Mouse (Mus musculus): ENCODE data around the gene Dtx1. TPM values are rescaled to one million over a fixed set of nuclear protein-coding genes. Genes with fewer than 3 reads are reported as not detected.

The Dtx1 gene
- polyA plus RNA-seq, 1 experiment from 2014 or later: 53.9 TPM

DNA sequence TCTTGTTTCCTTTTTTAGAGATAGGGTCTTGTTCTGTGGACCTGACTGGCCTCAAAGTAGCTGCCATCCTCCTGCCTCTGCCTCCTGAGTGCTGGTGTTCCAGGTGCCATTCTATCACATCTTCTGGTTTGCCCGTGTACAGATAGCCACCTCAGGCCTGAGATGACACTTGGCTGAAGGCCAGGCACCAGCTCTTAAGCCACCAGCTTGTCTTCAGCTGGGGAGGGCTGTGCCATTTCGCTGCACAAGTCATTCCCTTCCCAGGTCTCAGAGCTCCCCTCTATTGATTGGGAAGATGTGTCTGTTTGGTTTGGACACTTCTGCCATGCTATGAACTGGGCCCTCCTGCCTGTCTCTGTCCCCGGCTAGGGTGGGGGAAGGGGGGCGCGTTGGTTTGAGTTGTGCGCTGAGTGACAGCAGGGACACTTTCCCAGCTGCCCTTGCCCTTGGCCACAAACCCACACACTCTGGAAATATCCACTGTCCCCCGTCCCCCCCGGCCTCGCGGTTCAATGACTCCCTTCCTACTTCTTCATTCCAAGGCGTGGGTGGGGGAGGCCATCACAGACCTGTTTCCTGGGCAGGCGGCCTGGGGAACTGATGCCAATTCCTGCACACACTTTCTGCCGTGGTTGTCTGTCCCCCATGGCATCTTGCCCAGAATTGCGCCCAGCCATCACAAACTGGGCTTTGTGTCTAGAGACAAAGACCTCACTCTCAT lies 68.2 kb downstream of the Dtx1 start:
- 63% methylated on average over 14 of the region's 14 CpGs for WGBS
- no peaks in the 10 kb centered on the region for H3K4me1 ChIP-seq (replicated peaks; ENCODE audit: control insufficient read depth, insufficient read depth, low read length)
- H3K9ac ChIP-seq: no peak overlapping the region
- ATAC-seq (ENCODE audit: low FRiP score) (no peak), DNase-seq (ENCODE audit: low spot score) (no peak)
- H3K27me3 ChIP-seq (ENCODE audit: control insufficient read depth, insufficient read depth, low read length): peaks cover 21% of the 10 kb centered on the region
- no peak overlapping the region for H3K4me3 ChIP-seq (replicated peaks; ENCODE audit: low read length)
- H3K4me2 ChIP-seq (replicated peaks): no peak overlapping the region
- no peaks in the 10 kb centered on the region for H3K36me3 ChIP-seq (replicated peaks; ENCODE audit: control insufficient read depth, insufficient read depth)
- H3K27ac ChIP-seq: no peak overlapping the region
- no peaks in the 10 kb centered on the region for H3K9me3 ChIP-seq (ENCODE audit: control insufficient read depth, low read length)

DNA sequence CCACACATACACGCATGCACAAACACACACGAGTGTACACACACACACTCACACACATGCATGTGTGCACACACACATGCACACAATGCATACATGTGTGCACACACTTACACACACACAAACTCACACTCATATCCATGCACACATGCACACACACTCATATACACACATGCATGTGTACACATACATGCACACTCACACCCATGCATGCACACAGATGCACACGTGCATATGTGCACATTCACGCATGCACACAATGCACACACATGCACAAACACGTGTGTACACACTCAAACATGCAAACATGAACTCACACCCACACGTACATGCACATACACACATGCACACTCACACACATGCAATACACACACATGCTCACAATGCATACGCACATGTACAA lies 71.6 kb downstream of the Dtx1 start:
- ATAC-seq (ENCODE audit: low FRiP score) (no peak), DNase-seq (ENCODE audit: low spot score) (no peak)
- Histone ChIP-seq H3K4me3 (replicated peaks; ENCODE audit: low read length) (no peak overlapping the region), H3K9me3 (ENCODE audit: control insufficient read depth, low read length) (no peaks in the 10 kb centered on the region), H3K9ac (no peak overlapping the region), H3K4me2 (replicated peaks) (no peak overlapping the region), H3K4me1 (replicated peaks; ENCODE audit: control insufficient read depth, insufficient read depth, low read length) (no peaks in the 10 kb centered on the region), H3K27me3 (ENCODE audit: control insufficient read depth, insufficient read depth, low read length) (0 out of 2 replicates have a peak, but pooled peaks cover 3% of the 10 kb centered on the region), H3K36me3 (replicated peaks; ENCODE audit: control insufficient read depth, insufficient read depth) (no peaks in the 10 kb centered on the region), H3K27ac (no peak overlapping the region)
- 89% methylated on average over 7 of the region's 7 CpGs for WGBS

DNA sequence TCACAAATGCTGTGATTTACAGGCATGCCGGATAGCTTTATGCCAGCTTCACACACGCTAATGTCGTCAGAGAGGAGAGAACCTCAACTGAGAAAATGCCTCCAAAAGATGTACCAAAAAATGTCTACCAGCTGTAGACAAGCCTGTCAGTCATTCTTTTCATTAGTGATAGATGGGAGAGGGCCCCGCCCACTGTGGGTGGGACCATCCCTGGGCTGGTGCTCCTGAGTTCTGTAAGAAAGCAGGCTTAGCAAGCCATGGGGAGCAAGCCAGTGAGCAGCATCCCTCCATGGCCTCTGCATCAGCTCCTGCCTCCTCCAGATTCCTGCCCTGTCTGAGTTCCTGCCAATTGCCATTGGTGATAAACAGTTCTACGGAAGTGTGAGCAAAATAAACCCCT lies 76.1 kb downstream of the Dtx1 start:
- no peak overlapping the region for H3K4me2 ChIP-seq (replicated peaks)
- peaks cover under 1% of the 10 kb centered on the region for H3K27me3 ChIP-seq (ENCODE audit: control insufficient read depth, insufficient read depth, low read length)
- WGBS: 88% methylated on average over 5 of the region's 5 CpGs

DNA sequence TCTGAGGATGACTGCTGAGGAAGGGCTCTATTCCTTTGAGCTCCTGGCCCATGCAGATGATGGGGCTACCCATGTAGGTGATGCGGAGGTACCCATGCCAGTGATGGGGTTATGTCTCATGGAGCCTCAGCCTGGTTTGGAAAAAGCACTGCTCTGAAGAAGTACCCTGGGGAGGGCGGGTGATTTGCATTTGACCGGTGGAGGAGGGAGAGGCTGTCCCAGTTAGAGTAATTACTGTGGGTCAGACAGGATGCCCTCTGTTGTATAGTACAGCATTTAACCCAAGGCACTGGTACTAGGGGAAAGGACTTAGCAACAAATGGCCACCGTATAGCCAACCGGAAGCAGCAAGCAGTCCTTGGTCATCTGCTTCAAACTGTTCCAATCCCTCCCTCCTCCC lies 76.9 kb downstream of the Dtx1 start:
- DNase-seq (ENCODE audit: low spot score) (no peak), ATAC-seq (ENCODE audit: low FRiP score) (no peak)
- H3K36me3 ChIP-seq (replicated peaks; ENCODE audit: control insufficient read depth, insufficient read depth): no peaks in the 10 kb centered on the region
- H3K4me3 ChIP-seq (replicated peaks; ENCODE audit: low read length): no peak overlapping the region
- no peak overlapping the region for H3K9ac ChIP-seq
- no peak overlapping the region for H3K27ac ChIP-seq
- H3K4me2 ChIP-seq (replicated peaks): no peak overlapping the region
- no peaks in the 10 kb centered on the region for H3K4me1 ChIP-seq (replicated peaks; ENCODE audit: control insufficient read depth, insufficient read depth, low read length)
- WGBS: 36% methylated on average over 5 of the region's 5 CpGs
- H3K9me3 ChIP-seq (ENCODE audit: control insufficient read depth, low read length): no peaks in the 10 kb centered on the region
- peaks cover 7% of the 10 kb centered on the region for H3K27me3 ChIP-seq (ENCODE audit: control insufficient read depth, insufficient read depth, low read length)

More for the DNA sequence above, 76.1 kb downstream of the Dtx1 start:
- Histone ChIP-seq H3K4me1 (replicated peaks; ENCODE audit: control insufficient read depth, insufficient read depth, low read length) (no peaks in the 10 kb centered on the region), H3K9ac (no peak overlapping the region), H3K36me3 (replicated peaks; ENCODE audit: control insufficient read depth, insufficient read depth) (no peaks in the 10 kb centered on the region), H3K9me3 (ENCODE audit: control insufficient read depth, low read length) (no peaks in the 10 kb centered on the region), H3K4me3 (replicated peaks; ENCODE audit: low read length) (no peak overlapping the region), H3K27ac (no peak overlapping the region)
- DNase-seq (ENCODE audit: low spot score) (no peak), ATAC-seq (ENCODE audit: low FRiP score) (no peak)

DNA sequence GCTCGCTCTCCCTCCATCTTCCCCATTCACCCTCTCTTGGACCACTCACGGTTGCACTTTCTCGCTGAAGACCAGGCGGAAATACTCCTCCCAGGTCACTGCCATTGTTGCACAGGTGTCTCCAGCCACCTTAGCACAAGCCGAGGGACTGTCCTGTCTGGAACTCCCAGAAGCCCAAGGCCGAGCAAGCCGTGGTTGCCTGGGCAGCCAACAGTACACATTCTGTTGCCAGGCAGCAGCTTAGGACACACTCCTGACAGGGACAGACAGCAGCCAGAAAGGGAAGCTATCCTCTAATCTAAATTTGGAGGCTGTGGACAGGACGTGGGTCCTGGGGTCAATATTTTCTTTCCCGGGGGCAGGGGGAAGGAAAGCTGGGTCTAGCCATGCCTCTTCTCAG lies 77.6 kb downstream of the Dtx1 start, which contains the start of gene Cfap73:
Cfap73 (minus strand) TSS at position 105 of the 400 bp plus-strand sequence.
- Histone ChIP-seq H3K36me3 (replicated peaks; ENCODE audit: control insufficient read depth, insufficient read depth) (no peaks in the 10 kb centered on the region), H3K27ac (no peak within 1 kb of the TSS), H3K4me1 (replicated peaks; ENCODE audit: control insufficient read depth, insufficient read depth, low read length) (no peaks in the 10 kb centered on the region), H3K4me3 (replicated peaks; ENCODE audit: low read length) (no peak within 1 kb of the TSS), H3K4me2 (replicated peaks) (no peak within 1 kb of the TSS), H3K27me3 (ENCODE audit: control insufficient read depth, insufficient read depth, low read length) (peaks cover 9% of the 10 kb centered on the region), H3K9ac (no peak within 1 kb of the TSS), H3K9me3 (ENCODE audit: control insufficient read depth, low read length) (no peaks in the 10 kb centered on the region)
- DNase-seq (ENCODE audit: low spot score) (no peak), ATAC-seq (ENCODE audit: low FRiP score) (no peak)
- whole genome bisulfite sequencing: 60% methylated on average over 9 of the region's 9 CpGs

DNA sequence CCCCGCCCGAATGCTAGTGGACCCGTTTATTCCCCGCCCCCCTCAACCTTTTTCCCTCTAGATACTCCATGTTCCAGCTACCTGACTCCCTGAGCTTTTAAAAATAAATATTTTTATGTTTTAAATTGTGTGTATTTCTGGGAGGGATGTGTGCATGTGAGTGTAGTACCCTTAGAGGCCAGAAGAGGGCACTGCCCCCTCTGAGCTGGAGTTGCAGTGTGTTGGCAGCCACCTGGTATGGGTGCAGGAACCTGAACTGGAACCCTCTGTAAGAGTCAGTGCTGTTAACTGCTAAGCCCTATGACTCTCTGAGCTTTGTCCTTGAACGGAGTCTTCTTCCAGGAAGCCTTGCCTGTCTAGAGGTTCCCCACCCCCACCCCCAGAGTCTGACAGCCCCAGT lies 79.8 kb downstream of the Dtx1 start:
- ATAC-seq (ENCODE audit: low FRiP score): no peak
- peaks cover 14% of the 10 kb centered on the region for H3K36me3 ChIP-seq (replicated peaks; ENCODE audit: control insufficient read depth, insufficient read depth)
- H3K4me3 ChIP-seq (replicated peaks; ENCODE audit: low read length): no peak overlapping the region
- H3K9ac ChIP-seq: no peak overlapping the region
- H3K4me2 ChIP-seq (replicated peaks): no peak overlapping the region
- 87% methylated on average over 5 of the region's 5 CpGs for WGBS
- no peaks in the 10 kb centered on the region for H3K9me3 ChIP-seq (ENCODE audit: control insufficient read depth, low read length)
- no peaks in the 10 kb centered on the region for H3K4me1 ChIP-seq (replicated peaks; ENCODE audit: control insufficient read depth, insufficient read depth, low read length)
- no peak overlapping the region for H3K27ac ChIP-seq
- DNase-seq (ENCODE audit: low spot score): no peak
- H3K27me3 ChIP-seq (ENCODE audit: control insufficient read depth, insufficient read depth, low read length): peaks cover 9% of the 10 kb centered on the region

DNA sequence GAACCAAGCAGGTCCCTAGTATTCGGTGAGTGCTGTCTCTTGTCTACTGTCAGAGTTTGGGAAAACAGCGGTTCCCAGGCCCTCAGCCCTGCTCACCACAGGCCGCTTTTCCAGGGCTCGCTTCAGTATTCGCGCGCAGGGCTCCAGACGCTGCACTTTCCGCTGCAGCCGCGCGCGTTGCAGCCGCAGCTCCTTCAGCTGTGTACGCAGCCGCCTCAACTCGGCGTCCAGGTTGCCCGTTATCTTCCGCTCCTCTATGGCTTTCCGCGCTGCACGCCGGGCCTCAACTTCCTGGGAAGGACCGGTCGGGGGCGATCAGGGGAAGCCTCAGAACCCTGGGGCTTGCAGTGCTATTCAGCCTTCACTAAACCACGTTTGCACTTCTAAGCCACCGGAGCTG lies 80.6 kb downstream of the Dtx1 start:
- Histone ChIP-seq H3K9me3 (ENCODE audit: control insufficient read depth, low read length) (no peaks in the 10 kb centered on the region), H3K27me3 (ENCODE audit: control insufficient read depth, insufficient read depth, low read length) (peaks cover 9% of the 10 kb centered on the region), H3K4me1 (replicated peaks; ENCODE audit: control insufficient read depth, insufficient read depth, low read length) (no peaks in the 10 kb centered on the region), H3K36me3 (replicated peaks; ENCODE audit: control insufficient read depth, insufficient read depth) (peaks cover 22% of the 10 kb centered on the region), H3K4me2 (replicated peaks) (peak overlapping the region; percentile 43), H3K27ac (no peak overlapping the region), H3K9ac (no peak overlapping the region; the same call in 1 of the 2 replicates), H3K4me3 (replicated peaks; ENCODE audit: low read length) (no peak overlapping the region)
- WGBS: 9% methylated on average over 29 of the region's 29 CpGs
- ATAC-seq (ENCODE audit: low FRiP score): no peak
- DNase-seq (ENCODE audit: low spot score): no peak

Other genes starting within 250 kb of the Dtx1 start
- gene Sdsl, start 239.1 kb downstream of the Dtx1 start, polyA plus RNA-seq (2014; fragmentation: Nextera tagmentation; extraction: Ambion mirVana): 6.1 and 7.7 TPM in 2 replicates
- gene Sds, start 235.4 kb downstream of the Dtx1 start, polyA plus RNA-seq (2014; fragmentation: Nextera tagmentation; extraction: Ambion mirVana): not detected in 2 replicates
- gene Plbd2, start 208.3 kb downstream of the Dtx1 start, polyA plus RNA-seq (2014; fragmentation: Nextera tagmentation; extraction: Ambion mirVana): 26.8 and 28.8 TPM in 2 replicates
- gene Slc8b1, start 200.8 kb downstream of the Dtx1 start, polyA plus RNA-seq (2014; fragmentation: Nextera tagmentation; extraction: Ambion mirVana): 1.3 and 1.4 TPM in 2 replicates
- gene Tpcn1, start 123.3 kb downstream of the Dtx1 start, polyA plus RNA-seq (2014; fragmentation: Nextera tagmentation; extraction: Ambion mirVana): 13.4 and 15.7 TPM in 2 replicates
- gene Iqcd, start 122.9 kb downstream of the Dtx1 start, polyA plus RNA-seq (2014; fragmentation: Nextera tagmentation; extraction: Ambion mirVana): 1.5 and 1.9 TPM in 2 replicates
- gene Rita1, start 99.3 kb downstream of the Dtx1 start, polyA plus RNA-seq (2014; fragmentation: Nextera tagmentation; extraction: Ambion mirVana): 20.1 and 20.6 TPM in 2 replicates
- gene Ddx54, start 99.2 kb downstream of the Dtx1 start, polyA plus RNA-seq (2014; fragmentation: Nextera tagmentation; extraction: Ambion mirVana): 27.8 and 29.8 TPM in 2 replicates
- 0.53 and 1.1 TPM in 2 replicates for gene Cfap73, start 77.7 kb downstream of the Dtx1 start, polyA plus RNA-seq (2014; fragmentation: Nextera tagmentation; extraction: Ambion mirVana)
- 0.31 and 0.74 TPM in 2 replicates for gene Rasal1, start 63.1 kb downstream of the Dtx1 start, polyA plus RNA-seq (2014; fragmentation: Nextera tagmentation; extraction: Ambion mirVana)
- 0.16 and 0.32 TPM in 2 replicates for gene Oas2, start 37.9 kb upstream of the Dtx1 start, polyA plus RNA-seq (2014; fragmentation: Nextera tagmentation; extraction: Ambion mirVana)
- gene Oas3, start 65.7 kb upstream of the Dtx1 start, polyA plus RNA-seq (2014; fragmentation: Nextera tagmentation; extraction: Ambion mirVana): 0.46 and 0.95 TPM in 2 replicates
- 0.24 and 0.35 TPM in 2 replicates for gene Oas1e, start 83.6 kb upstream of the Dtx1 start, polyA plus RNA-seq (2014; fragmentation: Nextera tagmentation; extraction: Ambion mirVana)
- 0.40 and 0.64 TPM in 2 replicates for gene Oas1c, start 100.6 kb upstream of the Dtx1 start, polyA plus RNA-seq (2014; fragmentation: Nextera tagmentation; extraction: Ambion mirVana)
- not detected in 2 replicates for gene Oas1f, start 135.4 kb upstream of the Dtx1 start, polyA plus RNA-seq (2014; fragmentation: Nextera tagmentation; extraction: Ambion mirVana)
- gene Oas1h, start 149.5 kb upstream of the Dtx1 start, polyA plus RNA-seq (2014; fragmentation: Nextera tagmentation; extraction: Ambion mirVana): not detected in 2 replicates
- 0.19 and 0.33 TPM in 2 replicates for gene Oas1g, start 175.7 kb upstream of the Dtx1 start, polyA plus RNA-seq (2014; fragmentation: Nextera tagmentation; extraction: Ambion mirVana)
- 0.82 and 0.91 TPM in 2 replicates for gene Oas1a, start 195.6 kb upstream of the Dtx1 start, polyA plus RNA-seq (2014; fragmentation: Nextera tagmentation; extraction: Ambion mirVana)
- gene Oas1d, start 202.6 kb upstream of the Dtx1 start, polyA plus RNA-seq (2014; fragmentation: Nextera tagmentation; extraction: Ambion mirVana): not detected in 2 replicates